Mouse (Mus musculus) midbrain, embryonic 13.5 days (tissue): ENCODE results near the gene Letmd1. TPM values are rescaled to one million over a fixed set of nuclear protein-coding genes. Genes with fewer than 3 reads are reported as not detected.

Experiments used
- ATAC-seq: fragments of 200-750 bp; cut with Nextera tagmentation; 2 replicates; pipeline ENCODE4 v1.8.0; 2017; ENCODE audit warnings: mild to moderate bottlenecking, moderate TSS enrichment, moderate library complexity
- H3K27ac ChIP-seq: fragments of 300-500 bp; sonication (generic); 2 replicates; pipeline ENCODE4 v1.5.1; 2015; ENCODE audit warnings: inconsistent platforms, mild to moderate bottlenecking, moderate library complexity
- H3K27me3 ChIP-seq: fragments of 300-500 bp; sonication (generic); 2 replicates; pipeline ENCODE4 v1.6.1; 2015; ENCODE audit warnings: mild to moderate bottlenecking, inconsistent platforms
- H3K36me3 ChIP-seq: fragments of 300-500 bp; sonication (generic); 2 replicates; pipeline ENCODE4 v1.6.1; 2015; ENCODE audit warnings: mild to moderate bottlenecking, inconsistent platforms
- H3K4me1 ChIP-seq: fragments of 300-500 bp; sonication (generic); replicated peaks from 2 replicates; pipeline ENCODE4 v1.6.1; 2015; ENCODE audit warnings: inconsistent platforms
- H3K4me2 ChIP-seq: fragments of 300-500 bp; sonication (generic); replicated peaks from 2 replicates; pipeline ENCODE4 v1.6.1; 2015; ENCODE audit warnings: moderate library complexity, mild to moderate bottlenecking, inconsistent platforms
- H3K4me3 ChIP-seq: fragments of 300-500 bp; sonication (generic); replicated peaks from 2 replicates; pipeline ENCODE4 v1.5.1; 2015; ENCODE audit warnings: mild to moderate bottlenecking, inconsistent platforms
- H3K9ac ChIP-seq: fragments of 300-500 bp; sonication (generic); replicated peaks from 2 replicates; pipeline ENCODE4 v1.6.1; 2015; ENCODE audit warnings: mild to moderate bottlenecking, inconsistent platforms
- H3K9me3 ChIP-seq: fragments of 300-500 bp; sonication (generic); 2 replicates; pipeline ENCODE4 v1.6.1; 2016; ENCODE audit warnings: mild to moderate bottlenecking, inconsistent platforms
- WGBS: fragments of 180-500 bp; shearing (Covaris S2); methylation state at CpG from one replicate; pipeline ENCODE4 v1.1.7; 2015; 5-methylcytosine and 5-hydroxymethylcytosine counted together
- polyA plus RNA-seq: library from polyadenylated mRNA; unstranded; fragments of >200 nt; fragmentation: Nextera tagmentation; extraction: Ambion mirVana; gene quantifications from 2 replicates; pipeline ENCODE4 v1.2.1, GENCODE M21; 2015

The Letmd1 gene
- polyA plus RNA-seq, 1 experiment from 2014 or later, result 55.2 TPM

DNA sequence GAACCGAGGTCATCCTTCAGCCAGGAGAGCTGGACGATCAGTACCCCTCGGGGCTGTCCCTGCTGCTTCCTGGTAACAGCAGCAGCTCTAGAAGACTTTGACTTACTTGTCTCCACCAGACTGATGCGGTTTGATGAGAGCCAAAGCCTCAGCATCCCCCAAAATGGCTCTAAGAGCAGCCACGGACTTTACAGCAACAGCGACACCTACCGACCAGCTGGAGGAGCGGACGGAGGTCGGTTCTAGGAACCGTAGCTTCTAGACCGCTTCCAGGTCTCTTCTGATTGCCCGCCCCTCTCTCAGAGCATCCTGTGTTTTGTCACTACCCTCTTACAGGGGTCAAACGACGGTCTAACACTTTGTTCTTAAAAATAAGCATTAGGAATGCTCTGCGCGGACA is 11.5 kb upstream of the Letmd1 start:
- no peaks in the 10 kb centered on the region for H3K36me3 ChIP-seq
- no peaks in the 10 kb centered on the region for H3K9me3 ChIP-seq
- no peak overlapping the region for H3K4me3 ChIP-seq
- peak; percentile 65; the same call in 1 of the 2 replicates for ATAC-seq
- peaks cover 15% of the 10 kb centered on the region; the same call in 1 of the 2 replicates for H3K27me3 ChIP-seq
- no peak overlapping the region for H3K9ac ChIP-seq
- H3K27ac ChIP-seq, result no peak overlapping the region
- H3K4me2 ChIP-seq, result no peak overlapping the region
- H3K4me1 ChIP-seq, result 0 out of 2 replicates have a peak, but pooled peaks cover 5% of the 10 kb centered on the region
- 11% methylated on average over 17 of the region's 17 CpGs for WGBS

DNA sequence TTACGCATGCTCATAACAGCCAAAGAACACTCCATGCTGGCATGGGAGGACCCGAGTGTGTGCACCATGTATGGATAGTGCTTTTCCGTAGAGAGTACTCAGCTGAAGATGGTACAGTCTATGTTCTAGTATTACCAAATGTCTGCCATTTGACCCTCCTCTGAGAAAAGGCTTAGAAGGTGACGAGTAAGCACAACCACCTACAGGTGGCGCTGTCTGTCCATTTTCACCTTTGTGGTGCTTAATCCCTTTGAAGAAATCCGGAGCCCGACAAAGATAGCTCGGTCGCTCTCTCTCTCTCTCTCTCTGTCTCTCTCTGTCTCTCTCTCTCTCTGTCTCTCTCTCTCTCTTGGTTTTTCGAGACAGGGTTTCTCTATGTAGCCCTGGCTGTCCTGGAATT is 10.8 kb upstream of the Letmd1 start:
- Histone ChIP-seq H3K4me2 (no peak overlapping the region), H3K9ac (no peak overlapping the region), H3K36me3 (no peaks in the 10 kb centered on the region), H3K9me3 (no peaks in the 10 kb centered on the region), H3K27ac (no peak overlapping the region), H3K27me3 (peaks cover 15% of the 10 kb centered on the region; the same call in 1 of the 2 replicates), H3K4me3 (no peak overlapping the region), H3K4me1 (0 out of 2 replicates have a peak, but pooled peaks cover 5% of the 10 kb centered on the region)
- 42% methylated on average over 10 of the region's 10 CpGs for WGBS
- ATAC-seq, result no peak

DNA sequence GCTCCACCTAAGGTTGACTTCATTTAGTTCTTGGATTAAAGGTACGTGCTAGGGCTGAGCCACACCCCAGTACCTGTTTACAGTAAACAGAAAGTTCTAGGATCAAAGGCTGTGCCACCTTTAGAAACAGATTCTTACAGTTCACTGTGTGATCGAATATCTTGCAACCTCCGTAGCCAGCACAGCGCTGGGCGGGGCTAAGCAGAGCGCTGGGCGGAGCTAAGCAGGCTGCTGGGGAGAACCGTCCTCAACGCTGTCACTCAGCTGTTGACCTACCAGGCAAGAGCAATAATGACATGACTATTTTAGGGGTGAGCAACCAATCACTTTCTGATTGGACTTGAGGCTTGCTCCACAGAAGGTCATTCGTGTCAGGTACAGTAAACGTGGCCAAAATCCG is 7.9 kb upstream of the Letmd1 start:
- Histone ChIP-seq H3K4me1 (0 out of 2 replicates have a peak, but pooled peaks cover 5% of the 10 kb centered on the region), H3K27me3 (peaks cover 15% of the 10 kb centered on the region; the same call in 1 of the 2 replicates), H3K4me2 (no peak overlapping the region; the same call in 1 of the 2 replicates), H3K36me3 (no peaks in the 10 kb centered on the region), H3K27ac (no peak overlapping the region), H3K9ac (no peak overlapping the region), H3K9me3 (no peaks in the 10 kb centered on the region), H3K4me3 (no peak overlapping the region)
- 9% methylated on average over 12 of the region's 12 CpGs for WGBS
- ATAC-seq, result no peak

DNA sequence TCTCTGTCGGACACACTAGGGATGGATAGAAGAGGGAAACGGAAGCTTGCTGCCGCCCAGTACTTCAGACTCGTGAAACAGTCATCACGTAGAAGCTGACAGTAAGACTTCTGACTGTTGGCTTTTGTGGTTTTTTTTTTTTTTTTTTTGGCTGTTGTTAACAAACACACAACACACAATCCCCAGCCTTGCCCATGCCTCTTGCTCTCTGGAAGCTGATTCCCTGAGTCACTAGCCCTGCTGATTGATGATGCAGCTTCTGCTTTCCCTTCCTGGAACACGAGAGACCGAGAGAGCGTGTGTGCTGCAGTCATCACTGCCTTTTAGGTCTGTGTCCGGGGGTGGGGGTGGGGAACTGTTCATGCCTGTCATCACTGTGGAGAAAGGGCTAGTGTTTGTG is 7.2 kb upstream of the Letmd1 start:
- 88% methylated on average over 9 of the region's 9 CpGs for WGBS
- ATAC-seq, result no peak

DNA sequence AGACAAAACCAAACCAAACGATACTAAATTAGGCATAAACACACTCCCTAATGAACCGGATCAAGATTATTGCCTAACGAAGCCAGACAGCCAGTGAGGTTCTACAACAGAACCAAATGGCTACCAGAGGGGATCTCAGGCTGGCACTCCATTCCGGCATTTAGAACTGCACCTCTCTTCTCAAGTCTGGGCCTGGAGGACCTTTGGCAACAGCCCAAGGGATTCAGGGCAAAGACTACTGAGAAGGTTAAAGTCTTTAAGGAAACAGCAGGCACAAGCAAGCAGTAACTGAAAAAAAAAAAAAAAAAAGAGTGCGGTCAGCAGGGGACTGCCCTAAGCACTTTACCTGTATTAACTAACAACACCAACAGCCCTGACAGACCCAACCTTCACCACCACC is 6.7 kb upstream of the Letmd1 start:
- WGBS, result 89% methylated on average over 5 of the region's 5 CpGs
- Histone ChIP-seq H3K9me3 (no peaks in the 10 kb centered on the region), H3K4me1 (peaks cover 10% of the 10 kb centered on the region), H3K27ac (no peak overlapping the region), H3K36me3 (no peaks in the 10 kb centered on the region), H3K9ac (no peak overlapping the region), H3K27me3 (peaks cover 15% of the 10 kb centered on the region; the same call in 1 of the 2 replicates), H3K4me3 (no peak overlapping the region), H3K4me2 (no peak overlapping the region)
- ATAC-seq, result no peak

More for the DNA sequence above, 7.2 kb upstream of the Letmd1 start:
- H3K4me3 ChIP-seq, result no peak overlapping the region
- peaks cover 8% of the 10 kb centered on the region for H3K4me1 ChIP-seq
- no peaks in the 10 kb centered on the region for H3K9me3 ChIP-seq
- H3K36me3 ChIP-seq, result no peaks in the 10 kb centered on the region
- H3K4me2 ChIP-seq, result no peak overlapping the region
- H3K27ac ChIP-seq, result no peak overlapping the region
- H3K9ac ChIP-seq, result no peak overlapping the region
- H3K27me3 ChIP-seq, result peaks cover 15% of the 10 kb centered on the region; the same call in 1 of the 2 replicates

DNA sequence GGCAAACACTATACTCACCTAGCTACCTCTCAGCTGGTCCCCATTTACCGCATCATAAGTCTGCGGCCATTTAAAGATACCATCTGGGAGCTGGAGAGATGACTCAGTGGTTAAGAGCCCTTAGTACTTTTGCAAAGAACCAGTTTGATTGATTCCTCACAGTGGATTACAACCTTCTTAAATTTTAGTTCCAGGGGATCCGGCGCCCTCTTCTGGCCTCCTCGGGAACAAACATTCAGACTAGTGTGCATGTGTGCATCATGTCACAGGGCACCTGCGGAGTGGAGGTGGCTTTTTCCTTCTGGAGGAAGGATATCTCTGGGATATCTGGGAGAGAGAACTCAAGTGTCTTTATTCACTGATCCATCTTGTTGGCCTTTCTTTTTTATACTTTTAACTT is 5.1 kb upstream of the Letmd1 start:
- WGBS, result 27% methylated on average over 6 of the region's 6 CpGs
- ATAC-seq, result no peak
- no peaks in the 10 kb centered on the region for H3K9me3 ChIP-seq

DNA sequence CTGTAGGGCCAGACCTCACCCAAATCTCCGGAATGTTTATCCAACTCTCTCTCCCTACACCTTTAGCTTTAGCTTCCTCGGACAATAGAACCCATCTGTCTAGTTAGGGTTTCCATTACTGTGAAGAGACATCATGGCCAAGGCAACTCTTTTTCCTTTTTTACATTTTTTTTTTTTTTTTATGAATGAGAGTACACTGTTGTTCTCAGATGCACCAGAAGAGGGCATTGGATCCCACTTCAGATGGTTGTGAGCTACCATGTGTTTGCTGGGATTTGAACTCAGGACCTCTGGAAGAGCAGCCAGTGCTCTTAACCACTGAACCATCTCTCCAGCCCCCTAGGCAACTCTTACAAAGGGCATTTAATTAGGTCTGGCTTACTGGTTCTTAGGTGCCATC is 3.4 kb upstream of the Letmd1 start:
- no peak overlapping the region for H3K4me2 ChIP-seq
- H3K27ac ChIP-seq, result no peak overlapping the region
- H3K4me1 ChIP-seq, result peaks cover 34% of the 10 kb centered on the region
- no peak overlapping the region for H3K4me3 ChIP-seq
- H3K9me3 ChIP-seq, result no peaks in the 10 kb centered on the region
- WGBS, result 88% methylated on average over 2 of the region's 2 CpGs
- no peaks in the 10 kb centered on the region for H3K36me3 ChIP-seq
- ATAC-seq, result no peak
- no peaks in the 10 kb centered on the region for H3K27me3 ChIP-seq
- no peak overlapping the region for H3K9ac ChIP-seq

More for the DNA sequence above, 5.1 kb upstream of the Letmd1 start:
- Histone ChIP-seq H3K36me3 (no peaks in the 10 kb centered on the region), H3K4me2 (no peak overlapping the region), H3K27ac (no peak overlapping the region), H3K4me1 (peaks cover 23% of the 10 kb centered on the region), H3K27me3 (0 out of 2 replicates have a peak, but pooled peaks cover 5% of the 10 kb centered on the region), H3K9ac (no peak overlapping the region), H3K4me3 (no peak overlapping the region)

DNA sequence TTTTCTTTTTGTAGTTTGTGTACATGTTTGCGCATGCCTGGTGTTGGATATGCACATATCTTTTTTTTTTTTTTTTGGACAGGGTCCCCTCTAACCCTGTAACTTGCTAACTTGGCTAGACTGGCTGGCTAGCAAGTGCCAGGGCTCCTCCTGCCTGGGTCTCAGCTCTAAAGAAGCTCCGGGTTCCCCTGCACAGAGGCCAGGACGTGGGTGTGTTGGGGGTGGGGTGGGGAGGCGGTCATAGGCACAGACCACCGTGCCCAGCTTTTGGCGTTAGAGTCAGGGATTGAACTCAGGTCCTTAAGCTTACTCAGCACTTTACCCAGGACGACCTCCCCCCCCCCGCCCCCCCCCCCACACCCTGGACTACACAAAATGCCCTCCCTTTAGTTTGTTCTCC is 1.1 kb upstream of the Letmd1 start:
- peak overlapping the region; percentile 58; the same call in 1 of the 2 replicates for H3K9ac ChIP-seq
- 39% methylated on average over 7 of the region's 8 CpGs for WGBS
- H3K27me3 ChIP-seq, result no peaks in the 10 kb centered on the region
- peak overlapping the region; percentile 87 for H3K4me3 ChIP-seq
- H3K4me2 ChIP-seq, result peak overlapping the region; percentile 95
- H3K36me3 ChIP-seq, result peaks cover 10% of the 10 kb centered on the region
- no peaks in the 10 kb centered on the region for H3K9me3 ChIP-seq
- H3K4me1 ChIP-seq, result peaks cover 35% of the 10 kb centered on the region
- ATAC-seq, result no peak
- H3K27ac ChIP-seq, result no peak overlapping the region

DNA sequence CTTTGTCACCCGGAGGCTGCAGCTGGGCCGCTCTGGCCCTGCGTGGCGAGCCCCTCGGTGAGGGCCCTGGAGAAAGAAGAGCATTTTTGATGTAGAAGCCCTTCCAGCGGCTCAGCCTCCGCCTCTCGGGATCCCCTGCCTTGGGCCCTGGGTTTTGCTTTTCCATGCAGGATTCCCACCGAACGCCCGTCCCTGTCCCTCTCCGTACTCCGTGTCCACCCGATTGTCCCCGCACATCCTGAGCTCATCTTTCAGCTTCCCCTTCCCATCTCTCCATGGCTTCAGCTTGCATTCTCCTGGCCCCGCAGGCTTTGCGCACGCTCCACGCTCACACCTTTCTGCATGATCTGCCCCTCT is 344 bp downstream of the Letmd1 start:
- Histone ChIP-seq H3K36me3 (peaks cover 20% of the 10 kb centered on the region), H3K4me2 (peak overlapping the region; percentile 95), H3K4me1 (peaks cover 35% of the 10 kb centered on the region), H3K9me3 (no peaks in the 10 kb centered on the region), H3K27ac (peak overlapping the region; percentile 87), H3K4me3 (peak overlapping the region; percentile 87), H3K9ac (peak overlapping the region; percentile 90), H3K27me3 (no peaks in the 10 kb centered on the region)
- peak; percentile 48 for ATAC-seq
- whole genome bisulfite sequencing, result under 1% methylated on average over 19 of the region's 19 CpGs

DNA sequence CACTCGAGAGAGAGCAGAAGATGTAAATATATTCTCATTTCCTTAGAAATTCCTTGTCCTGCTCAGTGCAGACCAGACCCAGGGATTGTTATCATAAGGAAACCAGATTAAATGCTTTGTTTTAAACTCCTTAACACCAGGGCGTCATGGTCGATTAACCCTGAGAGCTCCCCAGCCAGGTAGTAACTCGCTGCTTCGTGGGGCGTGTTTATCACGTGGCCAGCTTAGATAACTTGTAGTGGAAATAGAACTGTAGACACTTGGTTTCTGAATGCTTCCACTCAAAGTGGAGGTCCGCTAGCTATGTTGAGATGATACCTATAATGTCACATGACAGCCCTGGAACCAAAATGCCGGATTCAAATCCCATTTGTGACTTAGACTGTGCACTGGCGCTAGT is 1.2 kb downstream of the Letmd1 start:
- H3K9ac ChIP-seq, result peak overlapping the region; percentile 90
- peaks cover 27% of the 10 kb centered on the region for H3K36me3 ChIP-seq
- H3K4me2 ChIP-seq, result peak overlapping the region; percentile 95
- no peak overlapping the region for H3K27ac ChIP-seq
- H3K27me3 ChIP-seq, result no peaks in the 10 kb centered on the region
- 67% methylated on average over 10 of the region's 10 CpGs for WGBS
- ATAC-seq, result no peak
- H3K4me3 ChIP-seq, result peak overlapping the region; percentile 87
- no peaks in the 10 kb centered on the region for H3K9me3 ChIP-seq
- H3K4me1 ChIP-seq, result peaks cover 35% of the 10 kb centered on the region

DNA sequence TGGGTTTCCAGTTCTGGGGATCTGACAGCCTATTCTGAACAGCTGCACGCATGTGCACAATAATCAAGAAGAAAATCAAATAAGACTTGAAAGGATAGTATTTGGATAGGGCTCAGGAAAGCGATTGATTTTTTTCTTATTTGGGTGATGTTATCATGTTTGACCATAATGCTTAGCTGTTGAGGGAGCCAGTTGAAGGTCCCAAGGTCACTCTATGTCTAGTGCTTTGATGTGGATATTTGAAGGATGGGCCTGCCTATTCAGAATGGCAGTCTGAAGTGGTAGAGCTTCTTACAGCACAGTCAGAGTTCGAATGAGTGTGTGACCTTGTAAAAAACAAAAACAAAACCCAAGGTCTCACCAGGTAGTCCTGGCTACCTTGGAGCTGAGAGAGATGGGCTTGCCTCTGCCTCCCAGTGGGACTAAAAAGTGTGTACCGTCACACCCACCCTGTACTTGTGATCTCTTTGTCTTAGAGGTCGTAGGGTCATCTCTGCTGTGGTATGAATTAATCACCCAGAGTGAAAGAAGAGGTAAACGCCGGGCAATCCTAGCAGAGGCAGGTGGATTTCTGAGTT is 5.2 kb downstream of the Letmd1 start:
- Histone ChIP-seq H3K36me3 (peaks cover 67% of the 10 kb centered on the region), H3K27me3 (no peaks in the 10 kb centered on the region), H3K4me2 (no peak overlapping the region), H3K4me3 (no peak overlapping the region), H3K9me3 (no peaks in the 10 kb centered on the region), H3K27ac (no peak overlapping the region), H3K9ac (no peak overlapping the region), H3K4me1 (peaks cover 18% of the 10 kb centered on the region)
- WGBS, result 78% methylated on average over 7 of the region's 7 CpGs
- ATAC-seq, result no peak

DNA sequence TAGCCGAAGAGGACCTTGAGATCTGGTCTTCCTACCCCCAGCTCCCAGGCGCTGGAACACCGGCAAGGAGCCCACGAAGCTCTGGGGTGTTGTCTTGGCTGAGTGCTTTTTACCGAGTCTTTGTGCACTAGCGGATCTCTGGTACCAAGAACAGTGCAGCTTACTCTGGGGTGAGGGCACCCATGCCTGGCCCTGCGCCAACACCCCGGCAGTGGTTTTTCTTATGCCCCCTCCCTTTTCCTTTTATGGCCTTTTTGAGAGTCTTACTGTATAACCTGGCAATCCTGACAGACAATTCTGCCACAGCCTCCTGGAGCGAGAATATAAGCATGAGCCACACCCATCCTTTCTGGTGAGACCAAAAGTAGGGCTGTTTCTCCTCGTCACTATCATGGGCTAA is 9.5 kb downstream of the Letmd1 start:
- WGBS, result 87% methylated on average over 10 of the region's 10 CpGs
- no peak for ATAC-seq
- H3K4me2 ChIP-seq, result no peak overlapping the region
- no peaks in the 10 kb centered on the region for H3K27me3 ChIP-seq
- no peak overlapping the region for H3K27ac ChIP-seq
- H3K36me3 ChIP-seq, result peaks cover 96% of the 10 kb centered on the region
- H3K9me3 ChIP-seq, result no peaks in the 10 kb centered on the region
- H3K4me3 ChIP-seq, result no peak overlapping the region
- H3K9ac ChIP-seq, result no peak overlapping the region
- no peaks in the 10 kb centered on the region for H3K4me1 ChIP-seq

DNA sequence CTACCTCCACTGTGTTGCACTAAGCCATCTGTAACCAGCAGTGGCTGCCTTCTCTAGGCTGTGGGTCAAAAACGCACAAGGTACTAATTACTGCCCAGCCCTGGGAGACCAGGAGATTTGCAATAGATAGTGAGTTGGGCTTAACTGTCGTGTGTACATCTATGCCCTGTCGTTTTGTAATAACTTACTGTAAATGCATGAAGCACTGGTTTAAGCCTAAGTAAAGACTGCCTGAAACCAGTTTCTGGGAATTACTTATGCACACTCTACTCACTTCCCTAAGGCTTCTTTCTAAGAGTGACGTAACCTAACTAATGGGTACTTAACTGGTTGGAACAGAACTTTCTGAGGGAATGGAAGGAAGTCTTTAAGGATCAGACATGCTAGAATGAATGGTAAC is 10.1 kb downstream of the Letmd1 start:
- H3K4me3 ChIP-seq, result no peak overlapping the region
- peaks cover 96% of the 10 kb centered on the region for H3K36me3 ChIP-seq
- H3K4me1 ChIP-seq, result no peaks in the 10 kb centered on the region
- no peak overlapping the region for H3K4me2 ChIP-seq
- H3K27ac ChIP-seq, result no peak overlapping the region
- no peak for ATAC-seq
- no peaks in the 10 kb centered on the region for H3K27me3 ChIP-seq
- no peak overlapping the region for H3K9ac ChIP-seq
- WGBS, result 87% methylated on average over 4 of the region's 4 CpGs
- H3K9me3 ChIP-seq, result no peaks in the 10 kb centered on the region
